Mouse (Mus musculus): ENCODE results near the gene Bves.
"Not testable (repeated sequence)": the region's sequence is repeated elsewhere in the genome, so short reads cannot be mapped to it uniquely, and the experiment has no call there.

The Bves gene

DNA sequence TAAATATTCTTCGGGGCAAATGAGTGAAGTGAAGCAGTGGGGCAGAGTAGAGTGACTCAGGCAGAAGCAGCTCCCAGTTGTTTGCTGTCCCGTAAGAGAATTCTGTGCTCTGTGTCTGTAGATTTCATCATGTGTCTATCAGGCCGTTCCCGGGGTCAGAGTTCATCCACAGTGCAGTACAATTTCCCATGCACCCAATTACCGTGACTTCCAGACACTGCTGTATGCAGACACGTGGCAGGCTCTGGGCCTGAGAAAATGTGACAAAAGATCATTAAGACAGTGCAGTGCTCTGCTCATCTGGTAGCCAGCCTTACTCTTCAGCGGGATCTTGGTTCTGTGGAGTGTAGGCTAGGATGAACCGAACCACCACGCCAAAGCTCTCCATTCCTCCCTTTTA lies 9.6 kb downstream of the Bves start:
- in situ Hi-C loops (cut with MboI; ENCODE audit: unreplicated experiment in 2 of 2): no loop called here

DNA sequence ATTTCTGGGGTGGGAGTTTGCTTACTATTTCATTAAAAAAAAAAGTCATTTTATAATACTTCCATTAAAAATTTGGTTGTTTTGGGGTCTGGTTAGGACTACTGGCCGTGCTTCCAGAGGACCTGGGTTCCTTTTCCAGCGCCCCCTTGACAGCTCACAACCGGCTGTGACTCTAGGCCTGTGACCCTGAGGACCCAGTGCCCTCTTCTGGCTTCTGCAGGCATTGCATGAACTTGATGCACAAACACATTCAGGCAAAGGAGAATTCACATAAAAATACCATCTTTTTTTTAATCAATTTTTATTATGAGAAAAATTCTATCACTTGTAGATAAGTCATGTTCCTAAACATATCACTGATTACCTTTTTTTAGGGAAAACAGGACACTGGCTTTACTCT lies 12.6 kb downstream of the Bves start:
- in situ Hi-C loops (cut with MboI; ENCODE audit: unreplicated experiment in 2 of 2): not testable (repeated sequence)

DNA sequence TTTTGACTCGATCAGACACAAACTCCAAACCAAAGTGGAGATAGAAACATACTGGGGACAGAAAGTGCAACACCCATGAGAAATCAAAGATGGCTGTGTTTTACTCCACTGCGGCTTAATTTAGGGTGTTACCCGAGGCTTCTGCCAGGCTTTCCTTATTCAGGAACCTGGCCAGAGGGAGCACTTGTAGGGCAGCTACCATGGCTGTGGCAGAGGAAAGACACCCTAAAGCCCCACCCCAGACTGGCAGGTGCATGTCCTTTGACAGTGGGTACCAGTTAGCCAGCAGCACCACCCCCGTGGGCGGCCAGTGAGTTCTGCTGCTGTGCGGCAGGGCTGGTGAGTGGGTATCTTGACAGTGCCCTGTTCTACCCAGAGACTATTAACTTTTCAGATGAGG lies 20.5 kb downstream of the Bves start:
- in situ Hi-C loops (cut with MboI; ENCODE audit: unreplicated experiment in 2 of 2): loop anchor here (25.0 kb wide), 2 partner anchors 569 to 919 kb away; no protein-coding TSS in a partner anchor

DNA sequence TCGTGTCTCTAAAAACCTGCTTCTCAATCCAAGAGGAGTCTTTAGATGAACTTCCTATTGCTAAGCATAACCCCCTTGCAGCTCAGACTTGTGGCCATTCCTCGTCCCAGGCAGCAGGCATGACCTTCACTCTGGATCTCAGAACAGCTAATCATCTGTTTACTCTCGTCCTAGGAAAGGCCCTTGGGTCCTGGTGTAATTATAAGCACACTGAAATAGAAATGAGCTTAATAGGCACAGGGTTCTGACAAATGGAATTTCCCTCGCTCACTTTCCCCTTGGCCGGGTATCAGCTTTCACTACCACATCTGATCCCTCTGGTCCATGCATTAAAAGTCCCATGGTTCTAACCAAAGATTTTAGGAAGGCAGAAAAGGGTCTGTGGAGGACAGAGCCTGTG lies 27.8 kb downstream of the Bves start:
- in situ Hi-C loops (cut with MboI; ENCODE audit: unreplicated experiment in 2 of 2): loop anchor here (10.0 to 25.0 kb wide), 3 partner anchors 189 to 926 kb away; partner anchors contain the start of gene Popdc3 (in 1 of the 2)

DNA sequence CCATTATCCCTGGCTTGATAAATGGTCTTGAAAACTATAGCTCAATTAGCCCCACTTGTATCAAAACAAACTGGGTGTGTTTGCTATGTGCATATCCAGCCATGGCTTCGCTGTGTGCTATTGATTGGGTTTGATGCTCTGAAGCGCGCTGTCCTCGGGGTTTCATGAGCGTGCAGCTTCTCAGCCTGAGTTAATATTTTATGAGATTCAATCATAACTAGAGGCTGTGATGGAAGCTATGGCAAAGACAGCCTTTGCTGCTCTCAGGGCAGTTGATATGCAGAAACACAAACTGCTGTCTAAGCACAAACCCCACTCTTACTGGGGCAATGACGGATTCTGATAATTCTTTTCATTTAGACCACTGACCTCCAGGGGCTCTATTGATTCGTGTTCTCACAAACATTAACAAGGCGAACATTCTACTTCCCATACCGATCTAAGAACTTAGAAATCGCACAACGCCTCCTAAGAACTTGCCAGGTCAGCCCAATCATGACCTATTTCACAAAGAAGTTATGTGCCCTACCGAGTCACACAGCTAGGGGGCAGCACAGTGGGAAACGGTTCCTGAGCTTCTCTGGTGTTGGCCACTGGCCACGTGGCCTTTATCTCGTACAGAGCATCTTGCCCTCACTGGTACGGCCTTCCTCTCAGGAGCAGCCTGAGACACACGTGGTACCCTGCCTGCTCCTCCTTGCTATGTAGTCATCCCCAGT lies 31.6 kb downstream of the Bves start:
- in situ Hi-C loops (cut with MboI; ENCODE audit: unreplicated experiment in 2 of 2): loop anchor here (10.0 to 25.0 kb wide), 3 partner anchors 192 to 930 kb away; partner anchors contain the start of gene Popdc3 (in 1 of the 2)

DNA sequence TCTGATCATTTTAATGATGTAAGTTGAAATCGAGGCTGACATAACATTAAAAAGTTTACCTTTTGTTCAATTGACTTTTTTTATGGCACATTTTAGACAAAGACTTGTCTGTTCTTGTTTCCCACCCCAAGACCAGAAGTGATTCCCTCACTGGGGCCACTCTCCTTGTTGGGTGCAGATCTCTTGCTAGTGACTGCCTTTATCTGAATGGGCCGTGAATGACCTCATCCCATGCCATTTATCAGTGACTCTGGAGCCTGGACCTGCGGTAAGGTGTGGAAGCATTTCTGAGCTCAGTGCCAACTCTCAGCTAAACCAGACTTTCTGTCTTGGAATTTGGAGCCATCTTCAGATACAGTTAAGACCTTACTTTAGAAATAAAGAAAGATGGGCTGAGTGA lies 34.1 kb downstream of the Bves start:
- in situ Hi-C loops (cut with MboI; ENCODE audit: unreplicated experiment in 2 of 2): loop anchor here (5.0 to 25.0 kb wide), 7 partner anchors 195 to 1077 kb away; partner anchors contain the start of gene Popdc3 (in 1 of the 2)

DNA sequence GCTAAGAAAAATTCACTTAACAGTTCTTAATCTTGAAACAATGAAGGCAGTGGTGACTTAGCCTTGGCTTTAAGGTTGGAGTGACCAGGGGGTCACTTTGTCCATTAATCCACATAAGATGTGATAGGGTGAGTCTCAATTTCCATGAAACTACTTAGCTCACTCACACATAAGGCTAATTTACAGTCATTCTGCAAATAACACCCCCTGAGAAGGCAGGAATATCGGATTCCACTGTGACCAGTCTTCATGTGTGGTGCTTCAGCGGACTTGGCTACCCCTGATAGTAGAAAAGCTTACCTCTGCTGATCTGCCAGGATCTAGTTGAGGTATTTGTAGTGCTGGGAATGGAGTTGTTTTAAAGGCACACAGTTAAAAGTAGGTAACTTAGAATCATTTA lies 35.0 kb downstream of the Bves start:
- in situ Hi-C loops (cut with MboI; ENCODE audit: unreplicated experiment in 2 of 2): loop anchor here (5.0 to 25.0 kb wide), 6 partner anchors 273 to 1078 kb away; no protein-coding TSS in a partner anchor

DNA sequence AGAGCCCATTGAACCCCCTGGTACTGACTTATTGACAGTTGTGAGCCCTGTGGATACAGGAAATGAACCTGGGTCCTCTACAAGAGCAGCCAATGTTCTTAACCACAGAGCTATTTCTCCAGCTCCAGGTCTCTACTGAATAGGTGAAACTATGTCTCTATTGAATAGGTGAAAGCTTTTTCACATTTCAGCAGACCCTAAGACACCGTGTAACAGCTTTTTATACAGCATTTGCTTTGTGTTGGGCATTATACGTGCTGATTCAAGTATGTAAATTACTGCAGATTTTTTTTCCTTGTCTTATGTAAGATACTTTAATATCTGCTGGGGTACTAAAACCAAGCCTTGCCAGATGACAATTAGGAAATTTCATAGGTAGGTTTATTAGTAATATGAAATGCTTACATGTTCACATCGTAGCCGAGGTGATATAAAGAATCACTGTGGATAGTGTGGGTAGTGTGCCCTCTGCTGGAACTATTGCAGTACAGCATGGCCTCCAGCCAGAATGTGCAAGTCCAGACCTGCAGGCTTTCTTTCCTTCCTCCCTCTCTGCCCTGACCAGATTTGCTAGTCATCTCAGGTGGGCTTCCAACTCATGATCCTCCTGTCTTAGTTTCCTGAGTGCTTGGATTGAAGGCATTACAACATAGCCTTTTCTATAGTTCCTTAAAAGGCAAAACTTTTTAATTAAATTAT lies 37.6 kb downstream of the Bves start:
- in situ Hi-C loops (cut with MboI; ENCODE audit: unreplicated experiment in 2 of 2): loop anchor here (5.0 to 25.0 kb wide), 6 partner anchors 276 to 1081 kb away; no protein-coding TSS in a partner anchor

DNA sequence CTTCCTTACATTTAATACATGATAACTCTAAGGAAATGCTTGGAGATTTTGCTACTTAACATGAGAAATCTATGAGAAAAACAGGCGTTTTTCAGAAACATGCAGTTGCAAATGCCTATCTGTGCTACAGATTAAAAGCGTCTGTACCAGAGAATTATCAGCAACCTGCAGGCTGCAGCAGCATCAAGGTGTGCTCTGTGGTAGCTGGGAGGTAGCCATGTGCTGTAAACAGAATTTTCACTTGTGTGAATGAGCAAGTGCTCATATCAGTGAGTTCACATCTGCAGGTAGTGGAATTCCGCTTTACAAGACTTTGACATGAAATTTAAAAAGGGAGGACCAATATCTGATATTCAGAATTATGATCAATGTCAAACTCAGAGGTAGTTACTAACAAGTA lies 42.7 kb downstream of the Bves start:
- in situ Hi-C loops (cut with MboI; ENCODE audit: unreplicated experiment in 2 of 2): loop anchor here in 1 of 2 experiments (25.0 kb wide), 1 partner anchor 859 kb away; no protein-coding TSS in a partner anchor

DNA sequence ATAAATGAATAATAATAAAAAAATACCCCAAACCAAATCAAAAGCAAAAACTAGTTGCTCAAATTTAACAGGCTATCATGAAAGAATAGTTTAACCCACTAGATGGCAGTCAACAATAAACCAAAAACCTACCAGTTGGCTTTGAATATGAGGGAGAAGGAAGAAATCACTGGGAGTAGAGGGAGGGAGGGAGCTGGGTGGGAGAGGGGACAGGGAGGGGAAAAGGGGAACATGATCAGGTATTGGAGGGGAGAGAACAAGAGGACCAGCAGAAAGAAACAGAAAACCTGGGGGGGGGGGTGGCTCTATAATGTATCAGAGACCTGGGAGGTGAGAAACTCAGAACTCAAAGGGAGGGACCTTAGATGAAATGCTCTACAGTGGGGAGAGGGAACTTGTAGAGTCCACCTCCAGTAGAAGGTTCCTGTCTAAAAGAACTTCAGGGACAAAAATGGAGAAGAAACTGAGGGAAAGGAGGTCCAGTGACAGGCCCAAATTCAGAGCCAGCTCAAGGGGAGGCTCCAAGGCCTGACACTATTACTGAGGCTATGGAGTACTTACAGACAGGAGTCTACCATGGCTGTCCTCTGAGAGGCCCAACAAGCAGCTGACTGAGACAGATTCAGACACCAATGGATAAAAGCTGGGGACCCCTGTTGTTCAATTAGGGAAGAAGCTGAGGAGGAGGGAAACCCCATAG lies 46.5 kb downstream of the Bves start:
- in situ Hi-C loops (cut with MboI; ENCODE audit: unreplicated experiment in 2 of 2): loop anchor here (5.0 to 25.0 kb wide), 5 partner anchors 273 to 855 kb away; no protein-coding TSS in a partner anchor

DNA sequence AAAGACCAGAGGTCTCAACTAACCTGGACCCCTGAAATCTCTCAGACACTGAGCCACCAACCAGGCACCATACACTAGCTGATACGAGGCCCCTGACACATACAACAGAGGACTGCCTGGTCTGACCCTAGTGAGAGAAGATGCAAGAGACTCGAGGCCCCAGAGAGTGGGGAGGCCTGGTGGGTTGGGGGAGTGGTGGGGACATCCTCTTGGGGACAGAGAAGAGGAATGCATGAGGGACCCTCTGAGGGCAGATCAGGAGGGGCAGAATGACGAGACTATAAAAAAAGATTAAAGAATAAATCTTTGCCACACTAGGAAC lies 47.0 kb downstream of the Bves start:
- in situ Hi-C loops (cut with MboI; ENCODE audit: unreplicated experiment in 2 of 2): loop anchor here (5.0 to 25.0 kb wide), 5 partner anchors 272 to 855 kb away; no protein-coding TSS in a partner anchor

DNA sequence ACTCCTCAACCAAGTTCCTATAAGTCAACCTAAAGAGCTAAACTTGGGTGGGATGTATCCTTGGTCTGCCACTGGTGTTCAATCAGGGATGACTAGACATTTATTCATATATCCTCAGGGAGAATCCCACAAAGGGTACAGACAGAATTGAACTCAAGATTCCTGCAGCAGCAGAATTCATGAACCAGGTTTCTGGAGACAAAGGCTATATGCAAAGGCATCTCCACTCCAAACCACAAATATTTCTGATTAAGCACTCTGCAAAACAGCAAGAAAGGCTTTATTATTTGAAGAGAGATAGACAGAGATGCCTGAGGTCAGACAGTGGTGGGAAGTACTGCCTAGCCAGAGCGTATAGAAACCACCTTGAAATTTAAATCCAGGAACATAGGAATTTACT lies 62.6 kb downstream of the Bves start:
- in situ Hi-C loops (cut with MboI; ENCODE audit: unreplicated experiment in 2 of 2): loop anchor here in 1 of 2 experiments (25.0 kb wide), 1 partner anchor 839 kb away; no protein-coding TSS in a partner anchor

DNA sequence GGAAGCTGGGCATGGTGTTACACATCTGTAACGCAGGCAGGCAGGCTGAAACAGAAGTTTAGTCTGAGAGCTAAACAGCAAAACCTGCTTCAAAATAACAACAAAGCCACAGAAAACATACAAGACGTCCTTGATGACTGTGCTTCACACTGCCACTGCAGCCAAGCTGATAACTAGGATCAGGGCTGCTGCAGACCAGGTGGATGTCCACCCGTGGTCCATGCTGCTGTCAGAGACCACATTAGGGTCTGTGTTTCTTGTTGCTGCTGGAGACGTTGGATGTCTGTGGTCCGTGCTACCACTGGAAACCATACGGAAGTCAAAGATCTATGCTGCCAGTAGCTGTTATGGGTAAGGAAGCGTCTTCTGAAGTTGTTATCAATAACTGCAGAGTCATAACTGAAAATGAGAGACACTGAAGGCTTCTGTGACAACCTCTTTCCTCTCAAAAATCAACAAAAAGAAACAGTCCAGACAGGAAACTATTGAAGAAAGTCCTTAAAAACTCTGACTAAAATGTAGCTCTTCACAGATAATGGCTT lies 64.2 kb downstream of the Bves start:
- in situ Hi-C loops (cut with MboI; ENCODE audit: unreplicated experiment in 2 of 2): loop anchor here in 1 of 2 experiments (25.0 kb wide), 1 partner anchor 838 kb away; no protein-coding TSS in a partner anchor

DNA sequence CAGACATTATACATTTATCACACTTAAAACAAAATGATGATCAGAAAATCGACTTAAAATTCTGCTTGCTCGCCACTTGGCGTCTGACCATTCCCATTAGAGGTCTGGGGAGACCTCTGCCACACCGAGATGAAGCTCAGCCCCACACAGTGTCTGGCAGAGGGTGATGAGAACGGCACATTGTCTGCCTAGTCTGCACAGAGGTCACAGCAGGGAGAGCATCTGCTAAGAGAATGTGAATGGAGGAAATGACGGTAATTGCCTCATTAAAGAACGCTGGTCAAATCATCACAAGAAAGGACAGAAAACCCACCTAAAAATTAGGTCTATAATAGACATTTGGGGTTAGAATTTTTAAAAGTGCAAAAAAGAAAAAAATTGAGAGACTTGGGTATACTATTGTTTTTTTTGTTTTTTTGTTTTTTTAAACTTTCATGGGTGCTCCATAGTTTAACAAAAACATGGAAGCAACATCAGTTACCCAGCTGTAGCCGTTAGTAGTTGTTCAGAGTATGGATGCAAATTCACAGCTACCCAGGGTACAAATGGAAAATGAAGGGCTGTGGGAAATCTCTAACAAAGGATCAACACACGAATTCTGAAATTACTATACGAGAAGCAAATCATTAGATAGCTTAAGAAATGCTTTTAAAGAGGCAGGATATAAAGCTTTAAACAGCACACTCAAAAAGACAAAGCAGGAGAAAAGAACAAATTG lies 75.2 kb downstream of the Bves start:
- in situ Hi-C loops (cut with MboI; ENCODE audit: unreplicated experiment in 2 of 2): no loop called here

DNA sequence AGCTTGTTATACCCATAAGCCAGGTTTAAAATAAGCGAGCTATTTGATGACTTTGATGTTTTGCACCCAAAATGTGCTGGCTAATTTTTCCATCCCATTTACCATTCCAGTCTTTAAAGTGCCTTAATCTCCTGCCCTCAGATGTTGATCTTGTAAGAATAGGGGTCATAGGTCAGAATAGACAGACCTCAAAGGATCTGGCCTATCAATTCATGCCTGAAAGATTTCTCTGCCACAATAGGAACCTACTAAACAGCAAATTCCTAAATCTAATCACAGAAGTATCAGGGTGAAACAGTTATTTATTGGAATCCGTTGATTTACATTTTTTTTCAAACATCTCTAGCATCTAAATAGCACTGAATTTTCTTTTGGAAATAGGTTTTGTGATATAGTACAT lies 76.2 kb downstream of the Bves start:
- in situ Hi-C loops (cut with MboI; ENCODE audit: unreplicated experiment in 2 of 2): no loop called here

DNA sequence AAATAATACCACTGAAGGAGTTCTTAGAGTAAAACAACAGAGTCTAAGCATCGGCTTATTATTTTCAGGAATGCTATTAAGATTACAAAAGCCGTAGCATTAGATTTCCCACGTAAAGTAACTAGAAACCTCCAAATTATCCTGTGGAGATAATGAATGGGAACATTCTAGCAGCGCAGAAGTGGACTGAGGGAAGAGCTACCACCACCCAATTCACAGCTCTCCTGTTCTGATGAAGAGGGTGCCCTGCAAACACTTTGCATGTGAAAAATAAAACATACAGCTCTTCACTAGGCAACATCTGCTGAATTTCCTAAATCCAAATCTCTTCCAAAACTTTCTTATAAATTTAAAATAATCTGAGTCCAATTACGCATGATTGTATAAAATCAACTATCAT lies 76.6 kb downstream of the Bves start:
- in situ Hi-C loops (cut with MboI; ENCODE audit: unreplicated experiment in 2 of 2): no loop called here

All from v-Abl transformed pro-B cells (cell line).